Mouse (Mus musculus) kidney, adult 2 months (tissue): Measurements from ENCODE around the gene Ccdc167. TPM values are rescaled to one million over a fixed set of nuclear protein-coding genes. Genes with fewer than 3 reads are reported as not detected.

Experiments used
- DNase-seq: peaks from one replicate; pipeline ENCODE4 v3.0.0; 2021
- H3K27ac ChIP-seq: fragments of 200-500 bp; 2 replicates; pipeline ENCODE4 v1.5.1; 2012; ENCODE audit warnings: low read depth, low read length, control low read depth, inconsistent platforms; ENCODE audit not compliant: insufficient read depth
- H3K27me3 ChIP-seq: fragments of 200-500 bp; replicated peaks from 2 replicates; pipeline ENCODE4 v1.6.1; 2012; ENCODE audit warnings: mild to moderate bottlenecking, moderate library complexity, low read length, inconsistent platforms; ENCODE audit not compliant: control insufficient read depth, insufficient read depth
- H3K36me3 ChIP-seq: fragments of 200-500 bp; 2 replicates; pipeline ENCODE4 v1.6.1; 2012; ENCODE audit warnings: mild to moderate bottlenecking, moderate library complexity, low read length, inconsistent platforms; ENCODE audit not compliant: control insufficient read depth, insufficient read depth
- H3K4me1 ChIP-seq: fragments of 200-500 bp; 2 replicates; pipeline ENCODE4 v1.6.1; 2011; ENCODE audit warnings: low read length; ENCODE audit not compliant: control insufficient read depth, insufficient read depth
- H3K4me3 ChIP-seq: fragments of 200-500 bp; 2 replicates; pipeline ENCODE4 v1.5.1; 2011; ENCODE audit warnings: mild to moderate bottlenecking, low read depth, low read length, control low read depth; ENCODE audit not compliant: insufficient read depth
- CTCF ChIP-seq: fragments of 200-500 bp; conservative IDR thresholded peaks from 2 replicates; pipeline ENCODE4 v1.5.1; 2011; ENCODE audit warnings: low read depth, mild to moderate bottlenecking, control low read depth, low read length, moderate library complexity, mixed read lengths; ENCODE audit not compliant: insufficient read depth, insufficient read length
- POLR2A ChIP-seq: fragments of 200-500 bp; IDR thresholded peaks from one replicate; pipeline ENCODE4 v1.6.1; 2011; ENCODE audit warnings: low read depth, low read length, control low read depth
- WGBS: fragments of 180-500 bp; shearing (Covaris S2); methylation state at CpG from one replicate; pipeline ENCODE4 v1.1.7; 2018; 5-methylcytosine and 5-hydroxymethylcytosine counted together
- polyA plus RNA-seq: library from polyadenylated mRNA; depleted of rRNA; stranded (reverse); fragments of >200 nt; gene quantifications from 2 replicates; pipeline ENCODE4 v1.2.3, GENCODE M21; 2012

Ccdc167 gene
- polyA plus RNA-seq, 1 experiment: 5.0 TPM

DNA sequence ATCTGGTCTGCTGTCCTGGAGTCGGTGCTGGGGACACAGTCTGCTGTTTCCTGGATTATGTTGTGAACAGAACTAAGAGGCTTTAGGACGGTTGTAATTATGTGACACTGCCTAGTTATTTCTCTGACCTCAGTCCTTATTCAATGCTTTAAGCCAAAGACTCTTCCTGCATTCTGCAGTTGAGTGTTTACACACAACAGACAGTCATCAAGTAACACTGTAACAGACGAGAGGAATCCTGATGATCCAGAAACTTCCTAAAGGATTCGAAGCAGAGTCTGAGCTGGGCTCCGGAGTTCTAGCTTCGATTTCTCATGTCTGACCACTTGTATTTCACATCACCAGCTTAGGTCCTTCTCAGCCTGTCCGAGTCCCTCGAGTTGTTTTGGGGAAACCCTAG is 38.3 kb downstream of the Ccdc167 start:
- TF ChIP-seq CTCF (no peak), POLR2A (no peak)
- DNase-seq: no peak
- no peak overlapping the region for H3K27ac ChIP-seq
- 83% methylated on average over 8 of the region's 8 CpGs for WGBS
- H3K4me1 ChIP-seq: no peaks in the 10 kb centered on the region
- H3K27me3 ChIP-seq: no peaks in the 10 kb centered on the region
- peaks cover 4% of the 10 kb centered on the region for H3K36me3 ChIP-seq
- no peak overlapping the region for H3K4me3 ChIP-seq

DNA sequence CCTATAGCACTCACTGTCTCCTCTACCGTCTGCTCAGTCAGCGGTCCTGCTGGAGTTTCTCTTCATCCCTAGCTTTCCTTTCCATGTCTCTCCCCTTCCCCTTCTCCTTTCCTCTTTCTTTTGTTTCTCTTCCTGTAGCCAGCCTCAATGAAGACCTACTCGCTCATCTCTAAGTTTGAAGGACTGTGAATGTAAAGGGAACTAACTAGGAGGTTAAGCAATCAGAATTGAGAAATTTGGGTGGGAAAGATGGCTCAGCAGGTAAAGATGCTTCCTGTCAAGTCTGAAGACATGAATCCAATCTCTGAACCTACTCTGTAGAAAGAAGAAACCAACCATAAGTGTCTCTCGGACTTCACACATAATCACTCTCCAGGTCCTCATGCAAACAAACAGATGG is 43.5 kb downstream of the Ccdc167 start:
- H3K36me3 ChIP-seq: no peaks in the 10 kb centered on the region; the same call in none of the 2 replicates

DNA sequence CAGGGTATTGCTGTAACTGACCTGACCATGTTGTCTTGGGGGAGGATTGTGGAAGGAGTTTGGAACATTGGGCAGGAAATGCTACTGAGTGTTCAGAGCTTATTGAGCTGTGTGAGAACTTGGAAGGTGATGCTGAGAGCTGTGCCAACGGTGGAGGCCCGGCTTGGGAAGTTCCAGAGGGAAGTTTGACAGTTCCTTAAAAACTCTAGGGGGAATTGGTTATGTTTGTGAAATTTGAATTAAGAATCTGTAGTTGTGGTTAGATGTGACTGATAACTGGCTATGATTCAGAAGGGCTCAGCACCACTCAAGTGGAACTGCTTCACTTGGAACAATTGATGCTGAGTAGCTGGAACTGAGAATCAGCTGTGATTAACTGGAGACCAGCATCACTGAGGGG is 45.8 kb downstream of the Ccdc167 start:
- Histone ChIP-seq H3K36me3 (no peaks in the 10 kb centered on the region; the same call in none of the 2 replicates), H3K27me3 (no peaks in the 10 kb centered on the region), H3K27ac (no peak overlapping the region), H3K4me1 (no peaks in the 10 kb centered on the region), H3K4me3 (no peak overlapping the region)
- WGBS: 48% methylated on average over 2 of the region's 2 CpGs
- TF ChIP-seq CTCF: no peak
- no peak for TF ChIP-seq POLR2A
- DNase-seq: no peak

More for the DNA sequence above, 43.5 kb downstream of the Ccdc167 start:
- no peaks in the 10 kb centered on the region for H3K4me1 ChIP-seq
- TF ChIP-seq POLR2A (no peak), CTCF (no peak)
- H3K4me3 ChIP-seq: no peak overlapping the region
- WGBS: 95% methylated on average over 4 of the region's 4 CpGs
- H3K27me3 ChIP-seq: no peaks in the 10 kb centered on the region
- no peak overlapping the region for H3K27ac ChIP-seq
- DNase-seq: no peak

DNA sequence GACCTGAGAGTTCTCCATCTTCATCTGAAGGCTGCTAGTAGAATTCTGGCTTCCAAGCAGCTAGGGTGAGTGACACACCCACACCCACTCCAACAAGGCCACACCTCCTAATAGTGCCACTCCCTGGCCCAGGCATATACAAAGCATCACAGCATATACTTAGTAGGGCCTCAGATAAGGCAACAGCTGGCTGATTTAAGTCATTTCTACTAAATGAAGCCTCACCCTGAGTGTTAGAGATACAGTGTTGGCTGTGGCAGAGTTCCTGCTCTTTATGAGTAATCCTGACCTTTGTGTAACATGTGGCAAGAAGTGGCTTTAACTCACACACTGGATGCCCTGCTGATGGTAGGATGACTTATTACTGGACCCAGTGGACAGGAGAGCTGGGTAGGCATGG is 46.9 kb downstream of the Ccdc167 start:
- no peaks in the 10 kb centered on the region for H3K27me3 ChIP-seq
- no peak overlapping the region for H3K27ac ChIP-seq
- no peak overlapping the region for H3K4me3 ChIP-seq
- H3K36me3 ChIP-seq: no peaks in the 10 kb centered on the region; the same call in none of the 2 replicates
- TF ChIP-seq CTCF (no peak), POLR2A (no peak)
- no peak for DNase-seq
- no peaks in the 10 kb centered on the region for H3K4me1 ChIP-seq

DNA sequence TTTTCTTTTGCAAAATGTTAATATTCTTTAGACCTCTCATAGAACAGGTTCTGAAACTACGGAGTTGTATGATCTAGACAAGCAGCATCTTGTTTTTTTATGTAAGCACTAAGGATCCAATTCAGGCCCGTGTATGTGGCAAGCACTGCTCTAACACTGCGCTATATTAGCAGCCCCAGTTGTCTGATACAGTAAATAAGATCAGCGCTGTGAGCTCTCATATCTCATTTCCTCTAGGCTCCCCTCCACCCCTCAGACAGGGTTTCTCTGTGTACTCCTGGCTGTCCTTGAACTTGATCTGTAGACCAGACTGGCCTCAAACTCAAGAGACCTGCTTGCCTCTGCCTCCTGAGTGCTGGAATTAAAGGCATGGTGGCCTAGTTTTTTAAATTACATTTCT is 47.8 kb downstream of the Ccdc167 start:
- no peaks in the 10 kb centered on the region for H3K4me1 ChIP-seq
- no peak for DNase-seq
- H3K27me3 ChIP-seq: no peaks in the 10 kb centered on the region
- no peak for TF ChIP-seq CTCF
- TF ChIP-seq POLR2A: no peak
- no peak overlapping the region for H3K4me3 ChIP-seq
- H3K27ac ChIP-seq: no peak overlapping the region
- H3K36me3 ChIP-seq: no peaks in the 10 kb centered on the region; the same call in none of the 2 replicates
- 93% methylated on average over 4 of the region's 4 CpGs for WGBS

DNA sequence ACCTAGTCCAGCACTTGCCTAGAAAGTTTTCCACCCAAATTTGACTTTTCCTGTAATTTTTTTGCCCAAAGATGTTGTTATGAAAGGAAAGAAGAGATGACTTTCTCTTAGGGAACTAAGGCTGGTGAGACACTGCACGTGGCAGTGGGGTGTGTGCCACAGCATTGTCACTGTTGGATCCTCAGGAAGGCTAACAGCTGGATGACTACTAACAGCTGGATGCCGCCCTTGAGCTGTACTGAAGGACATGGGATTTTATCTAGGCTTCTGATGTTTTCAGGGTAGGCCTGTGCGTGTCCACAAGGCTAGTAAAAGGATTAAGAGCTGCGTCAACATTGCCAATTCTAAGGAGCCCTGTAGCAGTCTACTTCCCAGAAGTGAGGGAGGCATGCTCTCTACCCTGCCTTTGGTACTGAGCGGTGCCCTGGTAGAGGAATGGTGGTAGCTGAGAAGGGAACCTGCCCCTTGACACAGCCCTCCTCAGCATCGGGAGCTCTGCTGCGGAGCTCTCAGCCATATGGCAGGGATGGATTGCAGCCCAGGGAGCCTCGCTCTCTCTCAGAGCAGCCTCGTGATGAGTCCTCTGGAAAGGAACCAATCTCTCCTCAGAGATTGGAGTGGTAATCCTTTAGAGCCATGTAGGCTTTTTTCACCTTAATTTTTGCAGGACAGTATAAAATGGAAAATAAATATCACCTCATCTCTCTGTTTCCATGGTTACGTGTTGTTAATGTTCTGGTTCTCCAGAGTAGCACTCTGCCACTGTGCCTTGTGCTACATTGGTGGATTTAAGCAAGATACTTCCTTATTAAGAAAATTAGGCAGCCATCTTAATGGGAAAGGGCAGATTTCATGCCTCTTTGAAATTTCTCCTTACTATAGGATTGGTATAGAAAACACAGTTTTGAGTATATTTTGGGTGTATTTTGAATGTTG is 48.5 kb downstream of the Ccdc167 start:
- H3K27ac ChIP-seq: no peak overlapping the region
- H3K36me3 ChIP-seq: no peaks in the 10 kb centered on the region; the same call in none of the 2 replicates
- no peak overlapping the region for H3K4me3 ChIP-seq
- WGBS: 87% methylated on average over 10 of the region's 10 CpGs
- TF ChIP-seq POLR2A (no peak), CTCF (no peak)
- no peak for DNase-seq
- H3K4me1 ChIP-seq: no peaks in the 10 kb centered on the region
- H3K27me3 ChIP-seq: no peaks in the 10 kb centered on the region

DNA sequence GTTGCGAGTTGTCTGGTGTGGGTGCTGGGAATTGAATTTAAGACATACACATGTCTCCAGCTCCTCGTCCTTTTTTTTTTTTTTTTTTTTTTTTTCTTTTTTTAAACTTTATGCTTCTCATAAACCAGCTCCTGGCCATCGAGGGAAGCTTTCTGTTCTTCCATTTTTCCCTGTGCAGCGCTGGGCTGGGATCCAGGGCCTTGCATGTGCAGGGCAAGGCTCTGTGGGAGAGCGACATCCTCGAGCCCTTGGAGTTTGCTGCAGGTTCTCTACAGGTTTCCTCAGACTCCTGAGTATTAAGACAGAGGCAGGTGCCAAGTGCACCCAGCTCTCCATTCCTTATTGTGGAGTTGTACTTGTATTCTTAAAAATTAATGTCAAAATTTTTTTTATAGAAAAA is 54.7 kb downstream of the Ccdc167 start:
- WGBS: 81% methylated on average over 6 of the region's 6 CpGs
- peaks cover 3% of the 10 kb centered on the region; the same call in 1 of the 2 replicates for H3K4me1 ChIP-seq
- no peak for DNase-seq
- no peak overlapping the region for H3K27ac ChIP-seq
- no peaks in the 10 kb centered on the region for H3K27me3 ChIP-seq
- TF ChIP-seq CTCF (no peak), POLR2A (no peak)
- H3K4me3 ChIP-seq: no peak overlapping the region
- no peaks in the 10 kb centered on the region; the same call in none of the 2 replicates for H3K36me3 ChIP-seq
